Mouse (Mus musculus) forebrain, embryonic 12.5 days (tissue): Measurements from ENCODE around the gene Rnf103. TPM values are rescaled to one million over a fixed set of nuclear protein-coding genes. Genes with fewer than 3 reads are reported as not detected.

Source experiments
- ATAC-seq: fragments of 200-750 bp; cut with Nextera tagmentation; 2 replicates; pipeline ENCODE4 v1.8.0; 2017; ENCODE audit warnings: moderate TSS enrichment; ENCODE audit not compliant: low FRiP score
- H3K27ac ChIP-seq: fragments of 300-500 bp; sonication (generic); 2 replicates; pipeline ENCODE4 v1.5.1; 2016; ENCODE audit warnings: mild to moderate bottlenecking
- H3K27me3 ChIP-seq: fragments of 300-500 bp; sonication (generic); 2 replicates; pipeline ENCODE4 v1.6.1; 2016; ENCODE audit warnings: mild to moderate bottlenecking
- H3K36me3 ChIP-seq: fragments of 300-500 bp; sonication (generic); replicated peaks from 2 replicates; pipeline ENCODE4 v1.6.1; 2016; ENCODE audit warnings: mild to moderate bottlenecking
- H3K4me1 ChIP-seq: fragments of 300-500 bp; sonication (generic); 2 replicates; pipeline ENCODE4 v1.6.1; 2016
- H3K4me2 ChIP-seq: fragments of 300-500 bp; sonication (generic); 2 replicates; pipeline ENCODE4 v1.6.1; 2016; ENCODE audit warnings: mild to moderate bottlenecking, moderate library complexity
- H3K4me3 ChIP-seq: fragments of 300-500 bp; sonication (generic); replicated peaks from 2 replicates; pipeline ENCODE4 v1.5.1; 2016; ENCODE audit warnings: mild to moderate bottlenecking
- H3K9ac ChIP-seq: fragments of 300-500 bp; sonication (generic); 2 replicates; pipeline ENCODE4 v1.6.1; 2016; ENCODE audit warnings: mild to moderate bottlenecking
- H3K9me3 ChIP-seq: fragments of 300-500 bp; sonication (generic); 2 replicates; pipeline ENCODE4 v1.6.1; 2016
- WGBS: fragments of 180-500 bp; shearing (Covaris S2); methylation state at CpG from one replicate; pipeline ENCODE4 v1.1.7; 2016; 5-methylcytosine and 5-hydroxymethylcytosine counted together
- polyA plus RNA-seq: library from polyadenylated mRNA; unstranded; fragments of >200 nt; fragmentation: Nextera tagmentation; extraction: Ambion mirVana; gene quantifications from 2 replicates; pipeline ENCODE4 v1.2.1, GENCODE M21; 2016

Gene Rnf103
- polyA plus RNA-seq, 1 experiment from 2014 or later: 22.3 TPM

DNA sequence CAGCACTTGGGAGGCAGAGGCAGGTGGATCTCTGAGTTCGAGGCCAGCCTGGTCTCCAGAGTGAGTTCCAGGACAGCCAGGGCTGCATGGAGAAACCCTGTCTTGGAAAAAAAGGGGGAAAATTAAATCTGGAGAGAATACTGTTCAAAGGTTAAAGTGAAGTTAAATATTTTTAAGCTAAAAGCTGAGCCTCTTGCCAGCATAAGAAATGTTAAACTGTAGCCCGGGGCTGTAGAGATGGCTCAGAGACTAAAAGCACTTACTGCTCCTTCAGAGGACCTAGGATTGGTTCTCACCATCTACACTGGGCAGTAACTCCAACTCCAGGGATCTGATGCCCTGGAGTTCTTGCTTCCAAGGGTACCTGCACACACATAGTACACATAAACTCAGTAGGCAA lies 63.1 kb downstream of the Rnf103 start:
- H3K4me3 ChIP-seq: no peak overlapping the region
- no peak overlapping the region for H3K9ac ChIP-seq
- WGBS: 93% methylated on average over 2 of the region's 2 CpGs
- no peak overlapping the region for H3K4me2 ChIP-seq
- no peaks in the 10 kb centered on the region for H3K27me3 ChIP-seq
- H3K9me3 ChIP-seq: no peaks in the 10 kb centered on the region
- H3K36me3 ChIP-seq: peaks cover 3% of the 10 kb centered on the region; the same call in 1 of the 2 replicates
- H3K4me1 ChIP-seq: no peaks in the 10 kb centered on the region
- no peak overlapping the region for H3K27ac ChIP-seq
- no peak for ATAC-seq

Other genes starting within 250 kb of the Rnf103 start
- gene Krcc1, start 222.2 kb upstream of the Rnf103 start, polyA plus RNA-seq: 27.3 and 27.9 TPM in 2 replicates
- 0.18 TPM in 2 replicates for gene Smyd1, start 171.7 kb upstream of the Rnf103 start, polyA plus RNA-seq
- not detected in 2 replicates for gene Cd8b1, start 171.1 kb upstream of the Rnf103 start, polyA plus RNA-seq
- gene Cd8a, start 120.5 kb upstream of the Rnf103 start, polyA plus RNA-seq: not detected in 2 replicates
- 11.0 and 13.8 TPM in 2 replicates for gene Rmnd5a, start 53.3 kb upstream of the Rnf103 start, polyA plus RNA-seq
- 44.3 and 49.4 TPM in 2 replicates for gene Chmp3, start 49.9 kb downstream of the Rnf103 start, polyA plus RNA-seq
- 102 TPM in 2 replicates for gene Kdm3a, start 139.1 kb downstream of the Rnf103 start, polyA plus RNA-seq
- gene Reep1, start 213.7 kb downstream of the Rnf103 start, polyA plus RNA-seq: 73.5 and 82.7 TPM in 2 replicates